14 mouse cellular contexts compared by ENCODE assay signal in genomic region chr10:78183577-78183976, GRCm38 (mm10). TPM values are rescaled to one million over a fixed set of nuclear protein-coding genes. Genes with fewer than 3 reads are reported as not detected.
DNase-seq lines count a peak whose midpoint lies in the region; ATAC-seq and TF ChIP-seq lines count a peak whose summit lies in the region.
"Had no signal": no experiment of that assay in that cellular context is flagged by ENCODE, and none has a peak within 500 bp of the region (broad histone marks: within the 10 kb centered on the region; RNA-seq: fewer than 3 reads in every experiment).

No protein-coding gene starts in this region.

- no peak for TF ChIP-seq CTCF in liver, embryonic 14.5 days (IDR thresholded peaks at IDR 0.05; ENCODE audit: low read depth)

- peak overlapping the region; percentile 78; the same call in 1 of the 2 replicates for H3K4me3 ChIP-seq in lung, embryonic 15.5 days
- peak overlapping the region in 1 of 2 experiments; percentile 85; a peak in 2 of 4 replicates for H3K4me3 ChIP-seq in liver, embryonic 14.5 days (ENCODE audit: insufficient read depth in 1 of 2, low read depth in 2 of 2, low read length in 2 of 2)

- no peak overlapping the region for H3K9ac ChIP-seq in lung, embryonic 15.5 days
- no peak overlapping the region for H3K9ac ChIP-seq in liver, embryonic 14.5 days (replicated peaks)

- 58% methylated on average over 3 of the region's 3 CpGs for WGBS in lung, embryonic 15.5 days
- WGBS in liver, embryonic 14.5 days (ENCODE audit: insufficient replicate concordance): 43% methylated on average over 3 of the region's 3 CpGs

- peak overlapping the region; percentile 84; the same call in 1 of the 2 replicates for H3K4me2 ChIP-seq in lung, embryonic 15.5 days
- H3K4me2 ChIP-seq in liver, embryonic 14.5 days (ENCODE audit: low read depth): peak overlapping the region; percentile 90

- H3K4me1 ChIP-seq in lung, embryonic 15.5 days: peaks cover 9% of the 10 kb centered on the region
- H3K4me1 ChIP-seq in liver, embryonic 14.5 days (replicated peaks; ENCODE audit: control insufficient read depth in 2 of 2, insufficient read depth in 2 of 2, low read length in 1 of 2): peaks cover 10 to 20% of the 10 kb centered on the region in 2 experiments

- TF ChIP-seq EP300 in liver, embryonic 14.5 days (IDR thresholded peaks at IDR 0.05; ENCODE audit: low read depth): no peak

- intact Hi-C loops in heart, postnatal 10 days (cut with DNase I): no loop called here

- no peak for ATAC-seq in lung, embryonic 15.5 days (ENCODE audit: borderline replicate concordance, extremely low read depth, low FRiP score, low TSS enrichment)
- ATAC-seq in liver, embryonic 14.5 days (ENCODE audit: insufficient read depth): no peak
- ATAC-seq: lung, postnatal 0 days had no signal

- H3K36me3 ChIP-seq in lung, embryonic 15.5 days: peaks cover 56% of the 10 kb centered on the region
- peaks cover 49% of the 10 kb centered on the region for H3K36me3 ChIP-seq in liver, embryonic 14.5 days (replicated peaks; ENCODE audit: control insufficient read depth, insufficient read depth, low read depth)

- peak; percentile 85 for DNase-seq in heart, adult 11 months
- no peak for DNase-seq in heart, postnatal 10 days
- no peak for DNase-seq in lung, postnatal 36 days
- DNase-seq in R1 (ENCODE audit: low read depth, low spot score): peak; percentile 22
- DNase-seq in liver, embryonic 14.5 days (ENCODE audit: low read depth in 3 of 3, low spot score in 3 of 3): no peak
- DNase-seq in gastrocnemius, adult 8-10 months (ENCODE audit: low spot score in 2 of 2): no peak
- no peak for DNase-seq in kidney, postnatal 36 days
- DNase-seq: cerebellum, adult 9-10 months; embryo, embryonic 11 days; heart, postnatal 4 days; kidney, adult 8-10 months; thymus, postnatal 4 days had no signal

- H3K9me3 ChIP-seq in lung, embryonic 15.5 days: no peaks in the 10 kb centered on the region
- no peaks in the 10 kb centered on the region for H3K9me3 ChIP-seq in liver, embryonic 14.5 days (ENCODE audit: control insufficient read depth, low read length)

- H3K27me3 ChIP-seq in lung, embryonic 15.5 days: no peaks in the 10 kb centered on the region
- H3K27me3 ChIP-seq in liver, embryonic 14.5 days (ENCODE audit: control insufficient read depth, insufficient read depth, low read length): no peaks in the 10 kb centered on the region

- H3K27ac ChIP-seq in lung, embryonic 15.5 days: no peak overlapping the region
- H3K27ac ChIP-seq in liver, embryonic 14.5 days: no peak overlapping the region

RNA-seq across cellular contexts. Expression of gene Pwp2, which starts 1.4 kb away (rescaled TPM):
- 10 to 100 TPM in 1 of 2 experiments, 1 to 10 TPM in 1; 9.8 to 10.8 TPM for total RNA-seq in heart, postnatal 10 days (2021)
- polyA plus RNA-seq in lung, embryonic 15.5 days (2015; fragmentation: Nextera tagmentation; extraction: Ambion mirVana): 19.4 and 19.7 TPM in 2 replicates
- polyA plus RNA-seq in liver, embryonic 14.5 days (2012; rRNA removed): 6.1 and 7.5 TPM in 2 replicates
- polyA plus RNA-seq in liver, embryonic 14.5 days (2014; fragmentation: Nextera tagmentation; extraction: Ambion mirVana): 7.2 and 9.6 TPM in 2 replicates
- total RNA-seq in gastrocnemius, adult 8-10 months (2022): 10 to 100 TPM; 10.3 to 12.0 (median 11.5) TPM

RNA-seq across cellular contexts. Expression of gene D10Jhu81e, which starts 14.0 kb away (rescaled TPM):
- 100 to 1,000 TPM; 279 to 284 TPM for total RNA-seq in heart, postnatal 10 days (2021)
- polyA plus RNA-seq in lung, embryonic 15.5 days (2015; fragmentation: Nextera tagmentation; extraction: Ambion mirVana): 32.8 and 34.8 TPM in 2 replicates
- polyA plus RNA-seq in liver, embryonic 14.5 days (2012; rRNA removed): 34.1 and 39.1 TPM in 2 replicates
- polyA plus RNA-seq in liver, embryonic 14.5 days (2014; fragmentation: Nextera tagmentation; extraction: Ambion mirVana): 11.7 and 15.6 TPM in 2 replicates
- 100 to 1,000 TPM; 250 to 278 (median 260) TPM for total RNA-seq in gastrocnemius, adult 8-10 months (2022)

Comparison
In these comparisons a context has a peak if more than half of its experiments do, and no peak if none do; other contexts are left out.
1. DNase-seq: peak in heart, adult 11 months (single experiment) and R1 (single experiment); none in heart, postnatal 10 days (0 of 2), lung, postnatal 36 days (single experiment), liver, embryonic 14.5 days (0 of 3), gastrocnemius, adult 8-10 months (0 of 2) and kidney, postnatal 36 days (0 of 2).